Mouse (Mus musculus): ENCODE measurements around the gene Gm49380. TPM values are rescaled to one million over a fixed set of nuclear protein-coding genes. Genes with fewer than 3 reads are reported as not detected.

Gene Gm49380
- not detected for total RNA-seq (2023)

GRCm38 (mm10) chr9:44113105-44113789 lies at the start of gene Gm49380, which contains the start of gene Rnf26:
Gm49380 (minus strand) TSS chr9:44113500.
Rnf26 (minus strand) TSS chr9:44113517.

GRCm38 (mm10) chr9:44134101-44134850 lies 21.0 kb upstream of the Gm49380 start, which contains the start of gene Mcam:
Mcam (plus strand) TSS chr9:44134469.

GRCm38 (mm10) chr9:44107110-44107509 lies 6.2 kb downstream of the Gm49380 start, which contains the start of gene C1qtnf5:
C1qtnf5 (plus strand) TSS chr9:44107245.

GRCm38 (mm10) chr9:44101490-44101889 lies 11.8 kb downstream of the Gm49380 start, which contains the start of gene Mfrp:
Mfrp (plus strand) TSS chr9:44101729.

GRCm38 (mm10) chr9:44066785-44067225 lies 46.5 kb downstream of the Gm49380 start, which contains the start of gene Usp2:
Usp2 (plus strand) TSS chr9:44067021.

GRCm38 (mm10) chr9:44042836-44043707 lies 70.2 kb downstream of the Gm49380 start, which contains the start of gene Thy1:
Thy1 (plus strand) TSS chr9:44043384.

Other genes starting within 250 kb of the Gm49380 start
- gene Thy1, start 70.1 kb downstream of the Gm49380 start, total RNA-seq (2023) = 1 to 10 TPM; 3.2 to 3.8 TPM
- gene Usp2, start 46.5 kb downstream of the Gm49380 start, total RNA-seq (2023) = 1 to 10 TPM; 6.3 to 7.6 TPM
- gene Mfrp, start 11.8 kb downstream of the Gm49380 start, total RNA-seq (2023) = under 1 TPM; 0.16 to 0.22 TPM
- gene C1qtnf5, start 6.3 kb downstream of the Gm49380 start, total RNA-seq (2023) = under 1 TPM in 1 of 2 experiments, not detected in 1; 0.49 TPM
- gene Rnf26, start within 50 bp of the Gm49380 start, total RNA-seq (2023) = 10 to 100 TPM; 29.2 to 31.1 TPM
- 1 to 10 TPM; 3.6 to 5.1 TPM for gene Mcam, start 21.0 kb upstream of the Gm49380 start, total RNA-seq (2023)
- 100 to 1,000 TPM; 215 to 217 TPM for gene Cbl, start 120.5 kb upstream of the Gm49380 start, total RNA-seq (2023)
- not detected for gene Ccdc153, start 127.2 kb upstream of the Gm49380 start, total RNA-seq (2023)
- gene Pdzd3, start 138.0 kb upstream of the Gm49380 start, total RNA-seq (2023) = 1 to 10 TPM; 1.6 TPM
- gene Nlrx1, start 155.1 kb upstream of the Gm49380 start, total RNA-seq (2023) = 10 to 100 TPM; 61.4 to 69.3 TPM
- 1 to 10 TPM; 3.7 to 9.7 TPM for gene Abcg4, start 175.1 kb upstream of the Gm49380 start, total RNA-seq (2023)
- 10 to 100 TPM; 35.6 to 40.8 TPM for gene Hinfp, start 192.2 kb upstream of the Gm49380 start, total RNA-seq (2023)
- 10 to 100 TPM; 21.6 to 23.7 TPM for gene C2cd2l, start 206.8 kb upstream of the Gm49380 start, total RNA-seq (2023)
- gene Dpagt1, start 212.5 kb upstream of the Gm49380 start, total RNA-seq (2023) = 10 to 100 TPM; 13.9 to 15.2 TPM
- 100 to 1,000 TPM; 273 to 278 TPM for gene H2afx, start 221.2 kb upstream of the Gm49380 start, total RNA-seq (2023)
- gene Hmbs, start 230.7 kb upstream of the Gm49380 start, total RNA-seq (2023) = 10 to 100 TPM; 43.9 to 66.5 TPM
- gene Vps11, start 248.2 kb upstream of the Gm49380 start, total RNA-seq (2023) = 10 to 100 TPM; 37.1 to 37.2 TPM

All from neutrophil, adult 59 days (primary cell).